Mouse (Mus musculus): ENCODE results near the gene Atp12a. TPM values are rescaled to one million over a fixed set of nuclear protein-coding genes. Genes with fewer than 3 reads are reported as not detected.

Atp12a gene
- under 1 TPM in 1 of 2 experiments, not detected in 1; 0.28 TPM for total RNA-seq (2021)
- long read RNA-seq, result 0 reads

- no peak for DNase-seq (ENCODE audit: low spot score in 2 of 2)
These were observed at the start of gene Atp12a for GRCm38 (mm10) chr14:56364711-56365237. Gene Atp12a, plus strand, starts transcription at chr14:56365068.

DNA sequence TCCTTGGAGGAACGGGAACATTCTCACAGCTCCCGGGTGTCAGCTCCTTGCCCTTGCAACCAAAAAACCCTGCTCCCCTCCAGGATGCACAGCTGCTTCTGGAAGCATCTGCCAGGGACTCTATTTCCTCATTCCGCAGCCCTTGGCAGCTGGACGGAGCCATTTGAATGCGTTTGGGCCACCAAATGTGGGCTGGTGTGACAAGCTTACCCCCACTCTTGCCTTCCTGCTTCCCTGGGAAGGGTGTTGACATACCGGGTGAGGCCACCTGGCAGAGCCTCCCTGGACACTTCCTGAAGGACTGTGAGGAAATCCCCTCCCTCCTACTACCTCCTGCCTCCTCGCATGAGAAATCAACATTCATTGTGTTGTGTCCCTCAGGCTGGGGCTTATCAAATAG lies 49.3 kb upstream of the Atp12a start:
- no peak for DNase-seq (ENCODE audit: low spot score in 2 of 2)

DNA sequence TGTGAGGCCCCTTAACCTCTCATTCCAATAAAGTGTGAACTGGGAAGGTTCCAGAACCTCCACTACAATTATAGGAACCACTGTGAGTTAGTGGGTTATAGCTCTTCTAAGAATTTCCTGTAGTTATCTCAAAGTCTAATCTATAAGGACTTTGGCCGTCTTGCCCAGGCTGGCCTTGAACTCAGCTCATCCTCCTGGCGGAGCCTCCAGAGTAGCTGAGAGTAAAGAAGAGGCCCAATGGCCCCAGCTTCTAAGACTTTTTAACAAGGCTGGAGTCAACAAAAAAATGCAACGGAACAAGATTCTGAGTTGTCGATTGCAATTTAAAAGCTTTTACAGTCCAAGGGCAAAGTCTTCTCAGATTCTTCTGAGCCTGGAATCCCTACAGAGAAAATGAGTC lies 48.5 kb upstream of the Atp12a start:
- no peak for DNase-seq (ENCODE audit: low spot score in 2 of 2)

GRCm38 (mm10) chr14:56322982-56323381 lies 41.9 kb upstream of the Atp12a start:
- no peak for DNase-seq (ENCODE audit: low spot score in 2 of 2)

DNA sequence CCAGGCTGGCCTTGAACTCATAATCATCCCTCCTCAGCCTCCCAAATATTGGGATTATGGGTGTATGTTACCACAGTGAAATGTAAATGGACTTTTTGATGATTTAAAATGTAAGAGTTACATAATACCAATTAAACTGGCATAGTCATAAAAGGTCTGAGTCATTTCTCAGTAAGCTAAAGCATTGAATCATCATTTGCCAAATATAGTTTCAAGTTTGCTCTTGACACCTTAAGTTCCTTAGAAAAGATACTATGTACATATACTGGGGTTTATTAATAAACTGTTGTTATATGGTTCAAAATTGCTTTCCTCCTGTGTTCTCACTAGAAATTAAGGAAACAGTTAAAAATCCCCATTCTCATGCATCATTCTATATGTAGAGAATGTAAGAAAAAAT lies 39.8 kb upstream of the Atp12a start:
- DNase-seq (ENCODE audit: low spot score in 2 of 2), result no peak

- DNase-seq (ENCODE audit: low spot score in 2 of 2), result no peak
These were observed 31.2 kb upstream of the Atp12a start for GRCm38 (mm10) chr14:56333700-56334099.

DNA sequence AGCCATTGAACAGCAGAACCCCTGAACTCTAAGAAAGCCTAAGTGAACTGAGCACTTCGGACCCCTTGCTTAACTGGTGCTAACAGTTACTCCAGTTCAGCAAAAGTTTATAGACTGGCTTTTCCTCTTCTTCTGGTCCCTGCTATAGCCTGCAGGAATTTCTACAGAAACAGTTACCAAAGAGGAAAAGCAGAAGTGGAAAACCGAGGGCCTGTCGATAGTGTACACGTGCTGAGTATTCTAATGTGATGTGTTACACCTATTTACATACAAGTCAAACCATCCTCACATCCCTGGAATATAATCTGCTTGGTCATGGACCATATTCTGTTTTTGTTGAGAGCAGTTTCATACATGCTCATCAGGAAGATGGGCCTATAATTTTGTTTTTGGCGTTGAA lies 30.4 kb upstream of the Atp12a start:
- no peak for DNase-seq (ENCODE audit: low spot score in 2 of 2)

DNA sequence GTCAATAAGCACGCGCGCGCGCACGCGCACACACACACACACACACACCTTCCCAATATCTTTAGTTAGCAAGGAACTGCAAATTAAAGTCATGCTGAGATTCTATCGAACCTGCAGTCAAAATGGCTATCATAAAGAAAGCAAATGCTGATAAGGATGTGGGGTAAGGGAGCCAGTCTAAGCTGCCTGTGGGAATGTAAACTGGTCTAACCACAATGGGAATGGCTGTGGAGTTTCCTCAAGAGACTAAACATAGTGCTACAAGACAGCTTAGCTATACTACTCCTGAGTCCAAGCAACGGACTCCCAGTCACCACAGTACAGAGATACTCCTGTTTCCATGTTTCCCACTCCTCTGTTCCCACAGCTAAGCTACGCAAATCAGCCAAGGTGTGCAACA lies 28.8 kb upstream of the Atp12a start:
- no peak for DNase-seq (ENCODE audit: low spot score in 2 of 2)

- no peak for DNase-seq (ENCODE audit: low spot score in 2 of 2)
These were observed 27.8 kb upstream of the Atp12a start for GRCm38 (mm10) chr14:56337075-56337474.

DNA sequence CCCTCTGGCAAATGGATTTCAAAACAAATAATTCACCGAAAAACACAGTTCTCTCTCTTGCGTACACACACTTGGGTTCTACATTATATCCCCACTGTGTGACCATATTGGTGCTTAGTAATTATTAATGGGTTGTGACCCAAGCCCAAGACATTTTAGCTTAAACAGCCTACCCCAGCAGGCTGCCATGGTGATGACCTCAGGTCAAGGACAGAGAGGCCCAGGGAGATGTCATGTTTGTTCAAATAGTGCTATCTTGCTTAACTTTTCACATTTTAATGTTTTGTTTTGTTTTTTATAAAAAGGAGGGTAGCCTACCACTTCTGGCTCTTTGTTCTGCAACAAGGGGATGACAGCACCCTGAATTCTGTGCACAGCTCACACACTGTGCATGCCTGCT lies 27.2 kb upstream of the Atp12a start:
- DNase-seq (ENCODE audit: low spot score in 2 of 2), result no peak

DNA sequence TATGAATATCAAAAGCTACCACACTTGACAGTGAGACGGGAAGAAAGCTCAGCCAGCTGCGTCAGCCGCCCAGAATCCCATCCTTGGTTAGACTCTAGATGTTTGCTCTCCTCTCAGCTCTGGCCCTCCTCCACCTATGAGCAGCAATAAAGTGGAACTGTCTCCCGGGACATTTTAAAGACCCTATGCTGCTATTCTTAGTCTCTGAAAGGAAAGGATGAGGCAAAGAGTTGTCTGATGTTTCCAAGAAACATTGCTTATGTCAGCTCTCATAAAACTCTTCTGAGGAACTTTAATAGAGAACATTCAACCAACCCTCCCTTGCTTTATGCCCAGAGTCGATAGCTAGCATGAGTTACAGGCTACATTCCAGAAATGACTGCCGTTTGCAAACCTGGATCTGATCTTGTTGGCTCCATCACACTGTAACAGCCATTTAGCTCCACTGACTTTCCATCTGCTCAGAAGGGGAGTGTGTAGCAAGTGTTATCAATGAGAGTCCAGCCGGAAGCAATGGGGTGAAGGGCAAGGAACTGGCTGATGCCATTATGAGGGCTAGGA lies 25.9 kb upstream of the Atp12a start:
- DNase-seq (ENCODE audit: low spot score in 2 of 2), result no peak

GRCm38 (mm10) chr14:56348704-56349103 lies 16.2 kb upstream of the Atp12a start:
- DNase-seq (ENCODE audit: low spot score in 2 of 2), result peak; percentile 8 to 30

- no peak for DNase-seq (ENCODE audit: low spot score in 2 of 2)
These were observed 15.3 kb upstream of the Atp12a start for GRCm38 (mm10) chr14:56349541-56349940.

- no peak for DNase-seq (ENCODE audit: low spot score in 2 of 2)
These were observed 12.8 kb upstream of the Atp12a start for GRCm38 (mm10) chr14:56351959-56352660.

GRCm38 (mm10) chr14:56354803-56355202 lies 10.1 kb upstream of the Atp12a start:
- no peak for DNase-seq (ENCODE audit: low spot score in 2 of 2)

DNA sequence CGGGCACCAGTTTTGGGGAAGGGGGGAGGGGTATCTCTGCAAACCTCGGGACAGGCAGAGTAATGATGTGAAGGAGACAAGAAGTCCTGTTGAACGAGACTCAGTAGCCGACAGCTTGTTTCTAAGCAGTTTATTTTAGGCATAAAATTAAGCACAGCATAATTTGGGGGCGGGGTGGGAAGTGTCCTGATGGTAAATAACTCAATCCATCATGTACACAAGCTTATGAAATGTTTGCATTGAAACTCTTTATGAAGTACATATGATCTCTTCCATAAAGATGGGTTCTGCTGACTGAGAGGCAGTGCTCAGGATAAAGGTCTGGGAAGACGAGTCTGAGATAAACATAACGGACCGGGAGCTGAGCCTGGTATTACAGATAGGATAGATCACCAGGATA lies 9.5 kb upstream of the Atp12a start:
- no peak for DNase-seq (ENCODE audit: low spot score in 2 of 2)

GRCm38 (mm10) chr14:56356196-56356595 lies 8.7 kb upstream of the Atp12a start:
- DNase-seq (ENCODE audit: low spot score in 2 of 2), result no peak

DNA sequence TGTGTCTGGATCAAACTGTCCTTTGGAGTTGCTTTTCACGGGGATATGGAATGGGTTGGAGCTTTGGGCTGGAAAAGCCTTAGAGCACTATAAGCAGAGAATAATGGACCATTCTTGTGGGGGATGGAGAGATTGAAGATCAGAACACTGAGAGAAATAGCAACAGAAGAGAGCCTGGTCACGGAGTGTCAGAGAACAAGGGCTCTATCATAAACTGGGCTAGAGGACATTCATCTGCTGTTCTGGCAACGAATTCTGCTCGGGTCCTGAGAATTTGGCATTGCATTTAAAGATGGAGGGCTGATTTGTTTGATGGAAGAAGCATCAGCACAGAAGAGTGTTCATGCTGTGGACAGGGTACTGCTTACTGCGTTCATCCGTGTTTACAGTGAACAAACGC lies 6.4 kb upstream of the Atp12a start:
- no peak for DNase-seq (ENCODE audit: low spot score in 2 of 2)

- DNase-seq (ENCODE audit: low spot score in 2 of 2), result no peak
These were observed 5.7 kb upstream of the Atp12a start for GRCm38 (mm10) chr14:56359131-56359530.

- no peak for DNase-seq (ENCODE audit: low spot score in 2 of 2)
These were observed 424 bp downstream of the Atp12a start for GRCm38 (mm10) chr14:56365292-56365691.

GRCm38 (mm10) chr14:56366712-56367111 lies 1.8 kb downstream of the Atp12a start:
- no peak for DNase-seq (ENCODE audit: low spot score in 2 of 2)

DNA sequence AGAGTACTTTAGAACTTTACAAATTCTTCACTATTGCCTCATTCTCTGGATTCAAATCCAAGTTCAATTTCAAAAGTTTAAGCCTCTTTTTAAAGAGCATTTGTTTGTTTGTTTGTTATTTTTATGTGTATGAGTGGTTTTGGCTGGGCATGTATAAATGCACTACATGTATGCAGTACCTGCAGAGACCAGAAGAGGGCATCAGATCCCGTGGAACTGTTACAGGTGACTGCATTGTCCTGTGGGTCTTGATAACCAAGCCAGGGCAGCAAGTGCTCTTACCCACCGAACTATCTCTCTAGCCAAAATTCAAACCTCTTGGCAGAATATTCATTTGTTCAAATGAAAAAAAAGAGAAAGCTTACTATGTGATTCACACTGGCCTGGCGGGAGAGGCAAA lies 4.0 kb downstream of the Atp12a start:
- DNase-seq (ENCODE audit: low spot score in 2 of 2), result no peak

DNA sequence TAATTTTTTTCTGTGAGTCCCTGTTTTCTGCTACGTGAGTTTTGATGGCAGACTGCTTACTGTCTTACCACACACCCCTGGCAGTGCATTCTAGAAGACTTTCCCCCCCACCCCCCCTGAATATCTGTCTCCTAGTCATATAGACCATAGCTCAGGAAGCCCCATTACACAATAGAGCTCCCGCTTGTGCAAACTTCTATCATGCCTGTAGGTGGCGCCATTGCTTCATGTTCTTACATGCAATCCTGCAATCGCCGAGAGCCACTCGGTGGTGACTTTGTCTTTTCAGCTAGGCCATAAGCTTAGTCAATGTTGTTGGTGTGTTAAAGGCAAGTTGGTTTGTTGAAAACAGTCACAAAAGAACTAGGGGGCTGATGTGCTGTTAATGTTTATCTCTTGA lies 10.9 kb downstream of the Atp12a start:
- peak; percentile 69 to 89 for DNase-seq (ENCODE audit: low spot score in 2 of 2)
